Mouse (Mus musculus): ENCODE results near the gene Slc48a1. TPM values are rescaled to one million over a fixed set of nuclear protein-coding genes. Genes with fewer than 3 reads are reported as not detected.
A peak's percentile ranks its signal among the peaks of the same experiment; 100 is the strongest.

Gene Slc48a1
- polyA plus RNA-seq, 1 experiment from 2014 or later, result 89.5 TPM

GRCm38 (mm10) chr15:97766594-97767279 lies 11.6 kb upstream of the Slc48a1 start:
- Histone ChIP-seq H3K27ac (no peak overlapping the region), H3K27me3 (peaks cover 77% of the 10 kb centered on the region), H3K9me3 (replicated peaks) (no peaks in the 10 kb centered on the region), H3K36me3 (no peaks in the 10 kb centered on the region), H3K4me2 (peak overlapping the region; percentile 71), H3K9ac (no peak overlapping the region), H3K4me1 (replicated peaks) (peaks cover 16% of the 10 kb centered on the region), H3K4me3 (replicated peaks) (peak overlapping the region; percentile 51)
- DNase-seq (no peak), ATAC-seq (ENCODE audit: low read depth) (no peak)
- 13% methylated on average over 23 of the region's 23 CpGs for WGBS (ENCODE audit: insufficient replicate concordance)

GRCm38 (mm10) chr15:97767280-97768186 lies 10.8 kb upstream of the Slc48a1 start, which contains the start of gene Rapgef3:
TSS of gene Rapgef3 (minus strand) at chr15:97767972.
- Histone ChIP-seq H3K27ac (peak within 1 kb of the TSS; percentile 13; the same call in 1 of the 2 replicates), H3K9ac (peak within 1 kb of the TSS; percentile 52), H3K27me3 (peaks cover 80% of the 10 kb centered on the region), H3K4me2 (peak within 1 kb of the TSS; percentile 71), H3K36me3 (no peaks in the 10 kb centered on the region), H3K9me3 (replicated peaks) (no peaks in the 10 kb centered on the region), H3K4me1 (replicated peaks) (peaks cover 22% of the 10 kb centered on the region), H3K4me3 (replicated peaks) (peak within 1 kb of the TSS; percentile 51)
- DNase-seq (no peak), ATAC-seq (ENCODE audit: low read depth) (peak; percentile 61)
- 1% methylated on average over 44 of the region's 44 CpGs for WGBS (ENCODE audit: insufficient replicate concordance)

GRCm38 (mm10) chr15:97768192-97768591 lies 10.1 kb upstream of the Slc48a1 start:
- 3% methylated on average over 18 of the region's 18 CpGs for WGBS (ENCODE audit: insufficient replicate concordance)
- Histone ChIP-seq H3K4me2 (peak overlapping the region; percentile 71), H3K4me1 (replicated peaks) (peaks cover 27% of the 10 kb centered on the region), H3K4me3 (replicated peaks) (peak overlapping the region; percentile 51), H3K9ac (peak overlapping the region; percentile 33), H3K27me3 (peaks cover 80% of the 10 kb centered on the region), H3K36me3 (no peaks in the 10 kb centered on the region), H3K9me3 (replicated peaks) (no peaks in the 10 kb centered on the region), H3K27ac (peak overlapping the region; percentile 13; the same call in 1 of the 2 replicates)
- no peak for DNase-seq
- ATAC-seq (ENCODE audit: low read depth), result no peak

- no peak for ATAC-seq (ENCODE audit: low read depth)
- no peak for DNase-seq
- H3K27me3 ChIP-seq, result peaks cover 69% of the 10 kb centered on the region
- H3K9me3 ChIP-seq (replicated peaks), result no peaks in the 10 kb centered on the region
- H3K36me3 ChIP-seq, result no peaks in the 10 kb centered on the region
- H3K4me1 ChIP-seq (replicated peaks), result peaks cover 35% of the 10 kb centered on the region
- H3K4me3 ChIP-seq (replicated peaks), result no peak overlapping the region
- no peak overlapping the region for H3K9ac ChIP-seq
- WGBS (ENCODE audit: insufficient replicate concordance), result 82% methylated on average over 8 of the region's 8 CpGs
- no peak overlapping the region for H3K4me2 ChIP-seq
- no peak overlapping the region for H3K27ac ChIP-seq
These were observed 8.0 kb upstream of the Slc48a1 start for GRCm38 (mm10) chr15:97770280-97770679.

GRCm38 (mm10) chr15:97773108-97773507 lies 5.2 kb upstream of the Slc48a1 start:
- Histone ChIP-seq H3K36me3 (no peaks in the 10 kb centered on the region), H3K27me3 (peaks cover 44% of the 10 kb centered on the region), H3K27ac (peak overlapping the region; percentile 55), H3K4me3 (replicated peaks) (no peak overlapping the region), H3K4me2 (no peak overlapping the region), H3K9ac (no peak overlapping the region), H3K4me1 (replicated peaks) (peaks cover 20% of the 10 kb centered on the region), H3K9me3 (replicated peaks) (no peaks in the 10 kb centered on the region)
- 41% methylated on average over 5 of the region's 5 CpGs for WGBS (ENCODE audit: insufficient replicate concordance)
- ATAC-seq (ENCODE audit: low read depth), result no peak
- no peak for DNase-seq

GRCm38 (mm10) chr15:97773961-97774370 lies 4.4 kb upstream of the Slc48a1 start:
- no peak overlapping the region for H3K4me2 ChIP-seq
- no peak overlapping the region for H3K4me3 ChIP-seq (replicated peaks)
- H3K4me1 ChIP-seq (replicated peaks), result peaks cover 19% of the 10 kb centered on the region; the same call in 1 of the 2 replicates
- ATAC-seq (ENCODE audit: low read depth) (no peak), DNase-seq (no peak)
- H3K9me3 ChIP-seq (replicated peaks), result no peaks in the 10 kb centered on the region
- H3K9ac ChIP-seq, result no peak overlapping the region
- H3K27me3 ChIP-seq, result peaks cover 35% of the 10 kb centered on the region
- H3K27ac ChIP-seq, result peak overlapping the region; percentile 37; the same call in 1 of the 2 replicates
- WGBS (ENCODE audit: insufficient replicate concordance), result 34% methylated on average over 5 of the region's 5 CpGs
- no peaks in the 10 kb centered on the region for H3K36me3 ChIP-seq

GRCm38 (mm10) chr15:97776514-97776913 lies 1.8 kb upstream of the Slc48a1 start:
- WGBS (ENCODE audit: insufficient replicate concordance), result 5% methylated on average over 8 of the region's 8 CpGs
- no peak for DNase-seq
- Histone ChIP-seq H3K27me3 (peaks cover 11% of the 10 kb centered on the region), H3K4me2 (no peak overlapping the region), H3K4me3 (replicated peaks) (no peak overlapping the region), H3K9me3 (replicated peaks) (no peaks in the 10 kb centered on the region), H3K9ac (no peak overlapping the region), H3K36me3 (no peaks in the 10 kb centered on the region), H3K27ac (no peak overlapping the region), H3K4me1 (replicated peaks) (peaks cover 27% of the 10 kb centered on the region; the same call in 1 of the 2 replicates)
- no peak for ATAC-seq (ENCODE audit: low read depth)

- Histone ChIP-seq H3K4me3 (replicated peaks) (no peak overlapping the region), H3K4me1 (replicated peaks) (peaks cover 27% of the 10 kb centered on the region), H3K9ac (no peak overlapping the region), H3K4me2 (no peak overlapping the region), H3K27me3 (peaks cover 13% of the 10 kb centered on the region), H3K9me3 (replicated peaks) (no peaks in the 10 kb centered on the region), H3K36me3 (no peaks in the 10 kb centered on the region), H3K27ac (no peak overlapping the region)
- no peak for DNase-seq
- ATAC-seq (ENCODE audit: low read depth), result no peak
- 68% methylated on average over 6 of the region's 6 CpGs for WGBS (ENCODE audit: insufficient replicate concordance)
These were observed 1.4 kb upstream of the Slc48a1 start for GRCm38 (mm10) chr15:97776919-97777318.

GRCm38 (mm10) chr15:97779576-97779975 lies 1.3 kb downstream of the Slc48a1 start:
- no peaks in the 10 kb centered on the region for H3K9me3 ChIP-seq (replicated peaks)
- peaks cover 21% of the 10 kb centered on the region for H3K27me3 ChIP-seq
- 66% methylated on average over 1 of the region's 1 CpGs for WGBS (ENCODE audit: insufficient replicate concordance)
- DNase-seq, result no peak
- no peak overlapping the region for H3K9ac ChIP-seq
- H3K36me3 ChIP-seq, result no peaks in the 10 kb centered on the region
- H3K4me2 ChIP-seq, result no peak overlapping the region
- no peak overlapping the region for H3K27ac ChIP-seq
- H3K4me1 ChIP-seq (replicated peaks), result peaks cover 29% of the 10 kb centered on the region
- ATAC-seq (ENCODE audit: low read depth), result no peak
- H3K4me3 ChIP-seq (replicated peaks), result no peak overlapping the region

GRCm38 (mm10) chr15:97780611-97781031 lies 2.3 kb downstream of the Slc48a1 start:
- H3K4me1 ChIP-seq (replicated peaks), result peaks cover 38% of the 10 kb centered on the region
- H3K4me3 ChIP-seq (replicated peaks), result no peak overlapping the region
- no peak overlapping the region for H3K9ac ChIP-seq
- no peaks in the 10 kb centered on the region for H3K36me3 ChIP-seq
- H3K27ac ChIP-seq, result no peak overlapping the region
- peaks cover 14% of the 10 kb centered on the region for H3K27me3 ChIP-seq
- no peaks in the 10 kb centered on the region for H3K9me3 ChIP-seq (replicated peaks)
- H3K4me2 ChIP-seq, result no peak overlapping the region
- DNase-seq (no peak), ATAC-seq (ENCODE audit: low read depth) (no peak)
- WGBS (ENCODE audit: insufficient replicate concordance), result 64% methylated on average over 12 of the region's 12 CpGs
